Mouse (Mus musculus) CH12.LX (cell line): ENCODE data around the gene 2010109A12Rik. TPM values are rescaled to one million over a fixed set of nuclear protein-coding genes. Genes with fewer than 3 reads are reported as not detected.

ENCODE experiments used
- DNase-seq: peaks from one replicate; pipeline ENCODE4 v3.0.0-alpha.2; 2013; ENCODE audit errors: extremely low read depth
- H3K27ac ChIP-seq: 2 replicates; pipeline ENCODE4 v1.5.1; 2012; ENCODE audit warnings: low read depth, mild to moderate bottlenecking, control low read depth, moderate library complexity; ENCODE audit not compliant: insufficient read depth
- H3K27me3 ChIP-seq: replicated peaks from 2 replicates; pipeline ENCODE3; 2012; ENCODE audit warnings: inconsistent platforms
- H3K36me3 ChIP-seq, 2 experiments: replicated peaks in 1 of 2; 2 replicates each; pipeline versions ENCODE3 to v1.6.1; 2012; ENCODE audit warnings: inconsistent platforms in 1 of 2, low read length in 1 of 2, mild to moderate bottlenecking in 1 of 2, mixed read lengths in 1 of 2, moderate library complexity in 1 of 2; ENCODE audit not compliant: control insufficient read depth in 1 of 2, insufficient read depth in 1 of 2
- H3K4me1 ChIP-seq, 2 experiments: 2 replicates each; pipeline ENCODE4 v1.6.1; 2012; ENCODE audit warnings: inconsistent platforms in 1 of 2, moderate library complexity in 1 of 2; ENCODE audit not compliant: insufficient read depth in 2 of 2, control insufficient read depth in 1 of 2
- H3K4me2 ChIP-seq: 2 replicates; pipeline ENCODE4 v1.6.1; 2012; ENCODE audit warnings: low read depth, mild to moderate bottlenecking, control low read depth; ENCODE audit not compliant: poor library complexity, insufficient read depth, severe bottlenecking
- H3K4me3 ChIP-seq, 3 experiments: fragments of 150-350 bp in 1 of 3; sonication (generic) in 1 of 3; replicated peaks in 1 of 3; 2 replicates each; pipeline versions ENCODE3 to v1.5.1; 2011 to 2012; ENCODE audit warnings: low read depth in 2 of 3, low read length in 2 of 3, mild to moderate bottlenecking in 2 of 3, moderate library complexity in 2 of 3, control low read depth in 1 of 3, improper control_type of control experiment in 1 of 3, inconsistent platforms in 1 of 3, mixed read lengths in 1 of 3; ENCODE audit not compliant: poor library complexity in 1 of 3
- H3K79me2 ChIP-seq: replicated peaks from 2 replicates; pipeline ENCODE4 v1.6.1; 2012; ENCODE audit warnings: mild to moderate bottlenecking, moderate library complexity; ENCODE audit not compliant: control insufficient read depth, poor library complexity, insufficient read depth, severe bottlenecking; ENCODE audit errors: extremely low read depth
- H3K9ac ChIP-seq: 2 replicates; pipeline ENCODE4 v1.6.1; 2012; ENCODE audit warnings: low read depth, mild to moderate bottlenecking, control low read depth, moderate library complexity; ENCODE audit not compliant: insufficient read depth
- H3K9me3 ChIP-seq: replicated peaks from 2 replicates; pipeline ENCODE3; 2012; ENCODE audit warnings: low read length, inconsistent platforms, mixed read lengths
- CHD1 ChIP-seq: IDR thresholded peaks from 2 replicates; pipeline ENCODE4 v1.6.1; 2012; ENCODE audit warnings: low read depth, low read length, improper control_type of control experiment, inconsistent platforms
- CTCF ChIP-seq, 2 experiments: IDR thresholded peaks in 1 of 2; conservative IDR thresholded peaks in 1 of 2; 2 replicates each; pipeline ENCODE4 v1.5.1; 2011 to 2012; ENCODE audit warnings: low read depth in 2 of 2, low read length in 2 of 2, improper control_type of control experiment in 1 of 2, inconsistent platforms in 1 of 2, mild to moderate bottlenecking in 1 of 2, moderate library complexity in 1 of 2
- E2F4 ChIP-seq: IDR thresholded peaks from 2 replicates; pipeline ENCODE4 v1.6.1; 2011; ENCODE audit warnings: low read depth, low read length, improper control_type of control experiment; ENCODE audit not compliant: insufficient replicate concordance
- HCFC1 ChIP-seq: IDR thresholded peaks from 2 replicates; pipeline ENCODE4 v1.6.1; 2012; ENCODE audit warnings: low read depth, mild to moderate bottlenecking, inconsistent platforms, low read length, improper control_type of control experiment
- IRF4 ChIP-seq: IDR thresholded peaks from 2 replicates; pipeline ENCODE4 v1.6.1; 2014; ENCODE audit warnings: low read depth, mild to moderate bottlenecking, inconsistent platforms, low read length, improper control_type of control experiment
- MAFK ChIP-seq: IDR thresholded peaks from 2 replicates; pipeline ENCODE4 v1.6.1; 2011; ENCODE audit warnings: low read length, improper control_type of control experiment; ENCODE audit not compliant: insufficient replicate concordance
- MAX ChIP-seq: IDR thresholded peaks from 2 replicates; pipeline ENCODE4 v1.6.1; 2011; ENCODE audit warnings: low read length, improper control_type of control experiment
- MYC ChIP-seq: IDR thresholded peaks from 2 replicates; pipeline ENCODE4 v1.6.1; 2011; ENCODE audit warnings: low read depth, mild to moderate bottlenecking, improper control_type of control experiment, low read length
- NELFE ChIP-seq: IDR thresholded peaks from 2 replicates; pipeline ENCODE4 v1.6.1; 2011; ENCODE audit warnings: low read depth, low read length, improper control_type of control experiment
- NRF1 ChIP-seq: IDR thresholded peaks from 2 replicates; pipeline ENCODE4 v1.6.1; 2014; ENCODE audit warnings: low read depth, mild to moderate bottlenecking, inconsistent platforms, low read length, improper control_type of control experiment, moderate library complexity
- PAX5 ChIP-seq: IDR thresholded peaks from 2 replicates; pipeline ENCODE4 v1.6.1; 2012; ENCODE audit warnings: low read length, inconsistent platforms, mixed read lengths
- POLR2AphosphoS2 ChIP-seq: IDR thresholded peaks from 2 replicates; pipeline ENCODE4 v1.6.1; 2011; ENCODE audit warnings: low read depth, low read length, improper control_type of control experiment
- TCF12 ChIP-seq: IDR thresholded peaks from 2 replicates; pipeline ENCODE4 v1.6.1; 2014; ENCODE audit warnings: low read depth, mild to moderate bottlenecking, inconsistent platforms, low read length, improper control_type of control experiment
- USF1 ChIP-seq: IDR thresholded peaks from 2 replicates; pipeline ENCODE4 v1.6.1; 2014; ENCODE audit warnings: low read depth, mild to moderate bottlenecking, inconsistent platforms, low read length, improper control_type of control experiment
- USF2 ChIP-seq: conservative IDR thresholded peaks from 2 replicates; pipeline ENCODE4 v1.6.1; 2011; ENCODE audit warnings: low read depth, low read length, improper control_type of control experiment
- ZNF384 ChIP-seq: IDR thresholded peaks from 2 replicates; pipeline ENCODE4 v1.6.1; 2012; ENCODE audit warnings: low read depth, low read length, improper control_type of control experiment, inconsistent platforms
- dilution Hi-C: fragments of 300-500 bp; cut with MboI; formaldehyde crosslinking; loops from 2 replicates; pipeline ENCODE4 v1.14.3; 2020; ENCODE audit warnings: low sequenced_read_pairs; ENCODE audit not compliant: extremely low pct_unique_long_range_greater_than_20kb, extremely low pct_ligation_motif_present
- in situ Hi-C: fragments of 300-500 bp; cut with MboI; formaldehyde crosslinking; loops from 3 replicates; pipeline ENCODE4 v1.14.3; 2019; ENCODE audit warnings: low sequenced_read_pairs, low pct_ligation_motif_present, low pct_unique_long_range_greater_than_20kb, mixed read lengths
- polyA plus RNA-seq: library from polyadenylated mRNA; unstranded; fragments of >175 nt; gene quantifications from 2 replicates; pipeline ENCODE4 v1.2.1, GENCODE M21; 2012; ENCODE audit warnings: low read depth; ENCODE audit not compliant: insufficient read length
- total RNA-seq, 2 experiments: library from RNA; depleted of rRNA; stranded (reverse); fragments of 300-350 nt in 1 of 2; fragments of >200 nt in 1 of 2; gene quantifications; 2 replicates each; pipeline ENCODE4 v1.2.3; 2012 to 2014

2010109A12Rik gene
- total and polyA plus RNA-seq, 3 experiments, result 0.42 TPM; not detected in 2

GRCm38 (mm10) chr5:93259349-93259748 is 53.0 kb downstream of the 2010109A12Rik start (continued):
- TF ChIP-seq E2F4, result no peak

- no peaks in the 10 kb centered on the region for H3K79me2 ChIP-seq
- no peak overlapping the region for H3K4me3 ChIP-seq
- no peaks in the 10 kb centered on the region for H3K27me3 ChIP-seq
- dilution Hi-C loops, result no loop called here
- no peak overlapping the region for H3K4me2 ChIP-seq
- in situ Hi-C loops, result no loop called here
- peaks cover 6 to 30% of the 10 kb centered on the region in 2 experiments; a peak in 3 of 4 replicates for H3K4me1 ChIP-seq
- DNase-seq, result no peak
- no peak overlapping the region for H3K27ac ChIP-seq
- TF ChIP-seq CHD1 (no peak), NELFE (no peak), IRF4 (no peak), MAFK (no peak), TCF12 (no peak), ZNF384 (no peak), USF2 (no peak), CTCF (conservative IDR thresholded peaks at IDR 0.05 in 1 of 2, IDR thresholded peaks at IDR 0.05 in 1 of 2; ENCODE audit: low read depth in 2 of 2, low read length in 2 of 2) (no peak), NRF1 (no peak), POLR2AphosphoS2 (no peak), HCFC1 (no peak), PAX5 (no peak)
- no peak overlapping the region for H3K9ac ChIP-seq
- H3K9me3 ChIP-seq, result no peaks in the 10 kb centered on the region
- H3K36me3 ChIP-seq, result no peaks in the 10 kb centered on the region
Observed at GRCm38 (mm10) chr5:93260983-93261382, 54.7 kb downstream of the 2010109A12Rik start.

DNA sequence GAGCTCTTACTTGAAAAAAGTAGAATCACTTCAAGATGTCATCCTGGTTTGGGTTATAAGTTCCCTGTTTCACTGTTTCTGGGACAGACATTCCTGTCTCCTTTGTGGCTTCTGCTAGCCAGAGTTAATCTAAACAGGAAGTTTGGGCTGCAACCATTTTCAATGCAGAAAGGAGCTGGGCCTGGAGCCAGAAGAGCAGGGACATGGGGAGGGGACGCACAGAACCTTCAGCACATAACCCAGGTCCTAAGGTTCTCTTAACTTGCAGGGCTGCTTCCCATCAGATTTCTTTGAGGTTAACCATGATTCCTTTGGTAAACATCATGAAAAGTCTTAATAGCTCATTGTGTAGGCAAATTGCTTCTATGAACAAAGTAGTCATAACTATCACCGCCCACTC is 56.4 kb downstream of the 2010109A12Rik start:
- no peaks in the 10 kb centered on the region for H3K36me3 ChIP-seq
- no peak for TF ChIP-seq MAX
- TF ChIP-seq MYC, result no peak
- no peak for TF ChIP-seq CTCF (conservative IDR thresholded peaks at IDR 0.05 in 1 of 2, IDR thresholded peaks at IDR 0.05 in 1 of 2; ENCODE audit: low read depth in 2 of 2, low read length in 2 of 2)
- no peak for TF ChIP-seq USF1
- TF ChIP-seq PAX5, result no peak
- TF ChIP-seq, all 38 proteins: peak for 0
- Histone ChIP-seq H3K79me2 (no peaks in the 10 kb centered on the region), H3K27me3 (no peaks in the 10 kb centered on the region), H3K9me3 (no peaks in the 10 kb centered on the region), H3K27ac (no peak overlapping the region), H3K4me3 (no peak overlapping the region), H3K9ac (no peak overlapping the region), H3K4me2 (no peak overlapping the region), H3K4me1 (peaks cover 6 to 22% of the 10 kb centered on the region in 2 experiments; a peak in 3 of 4 replicates)
- dilution Hi-C loops, result no loop called here
- in situ Hi-C loops, result no loop called here
- no peak for DNase-seq

Other genes starting within 250 kb of the 2010109A12Rik start
- not detected in 2 replicates for gene Sowahb, start 161.5 kb upstream of the 2010109A12Rik start, total RNA-seq (2012; rRNA removed)
- not detected in 2 replicates for gene Sowahb, start 161.5 kb upstream of the 2010109A12Rik start, total RNA-seq (2014; rRNA removed)
- not detected in 2 replicates for gene Sowahb, start 161.5 kb upstream of the 2010109A12Rik start, polyA plus RNA-seq
- gene Sept11, start 113.1 kb upstream of the 2010109A12Rik start, total RNA-seq (2012; rRNA removed), result 72.3 and 76.5 TPM in 2 replicates
- gene Sept11, start 113.1 kb upstream of the 2010109A12Rik start, total RNA-seq (2014; rRNA removed), result 66.5 and 78.5 TPM in 2 replicates
- gene Sept11, start 113.1 kb upstream of the 2010109A12Rik start, polyA plus RNA-seq, result 138 and 159 TPM in 2 replicates
- 30.1 and 34.7 TPM in 2 replicates for gene Ccni, start within 50 bp of the 2010109A12Rik start, total RNA-seq (2012; rRNA removed)
- 91.6 and 93.3 TPM in 2 replicates for gene Ccni, start within 50 bp of the 2010109A12Rik start, total RNA-seq (2014; rRNA removed)
- 59.5 and 82.1 TPM in 2 replicates for gene Ccni, start within 50 bp of the 2010109A12Rik start, polyA plus RNA-seq
- 6.2 and 16.7 TPM in 2 replicates for gene Ccng2, start 60.7 kb downstream of the 2010109A12Rik start, total RNA-seq (2012; rRNA removed)
- gene Ccng2, start 60.7 kb downstream of the 2010109A12Rik start, total RNA-seq (2014; rRNA removed), result 20.8 and 23.1 TPM in 2 replicates
- gene Ccng2, start 60.7 kb downstream of the 2010109A12Rik start, polyA plus RNA-seq, result 5.8 and 6.2 TPM in 2 replicates